Mouse (Mus musculus): ENCODE results near the gene Vmn2r120. TPM values are rescaled to one million over a fixed set of nuclear protein-coding genes. Genes with fewer than 3 reads are reported as not detected.
"Not testable (repeated sequence)": the region's sequence is repeated elsewhere in the genome, so short reads cannot be mapped to it uniquely, and the experiment has no call there.

The Vmn2r120 gene
- not detected in 2 replicates for polyA plus RNA-seq (2015; fragmentation: Nextera tagmentation; extraction: Ambion mirVana)

- 89% methylated on average over 1 of the region's 1 CpGs for WGBS
Observed at GRCm38 (mm10) chr17:57545405-57545804, at the start of gene Vmn2r120. TSS of gene Vmn2r120 (minus strand) at chr17:57545505.

DNA sequence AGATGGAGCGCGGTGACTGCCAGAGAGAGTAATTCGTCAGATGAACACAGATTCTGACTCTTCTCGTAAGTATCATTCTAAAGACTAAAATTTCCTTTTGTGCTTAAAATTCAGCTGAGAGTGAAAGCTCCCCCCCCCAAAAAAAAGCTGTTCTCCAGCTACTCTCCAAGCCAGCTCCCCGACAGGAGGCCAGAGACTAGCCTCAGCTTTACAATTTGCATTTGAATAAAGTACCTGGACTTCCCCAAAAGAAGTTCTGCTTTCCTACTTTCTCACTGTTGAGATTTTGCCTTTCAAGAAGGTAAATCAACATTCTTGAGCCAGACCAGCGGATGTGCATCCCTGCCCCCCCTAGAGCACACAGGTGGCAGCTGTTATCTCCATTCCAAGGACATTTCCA is 42.0 kb upstream of the Vmn2r120 start:
- not testable (repeated sequence) for H3K9ac ChIP-seq; H3K4me3 ChIP-seq; H3K36me3 ChIP-seq; H3K27me3 ChIP-seq; ATAC-seq (ENCODE audit: low FRiP score); H3K9me3 ChIP-seq; H3K4me1 ChIP-seq (replicated peaks); H3K27ac ChIP-seq; H3K4me2 ChIP-seq
- WGBS, result 84% methylated on average over 6 of the region's 6 CpGs

More at GRCm38 (mm10) chr17:57545405-57545804, at the start of gene Vmn2r120:
- no peak within 1 kb of the TSS for H3K4me2 ChIP-seq
- H3K9ac ChIP-seq, result no peak within 1 kb of the TSS
- H3K27ac ChIP-seq, result no peak within 1 kb of the TSS
- H3K9me3 ChIP-seq, result no peaks in the 10 kb centered on the region
- no peaks in the 10 kb centered on the region for H3K36me3 ChIP-seq
- no peak for ATAC-seq (ENCODE audit: low FRiP score)
- no peaks in the 10 kb centered on the region for H3K4me1 ChIP-seq (replicated peaks)
- H3K27me3 ChIP-seq, result no peaks in the 10 kb centered on the region
- no peak within 1 kb of the TSS for H3K4me3 ChIP-seq

- no peak overlapping the region for H3K4me3 ChIP-seq
- H3K4me2 ChIP-seq, result no peak overlapping the region
- no peak overlapping the region for H3K27ac ChIP-seq
- 76% methylated on average over 16 of the region's 16 CpGs for WGBS
- ATAC-seq (ENCODE audit: low FRiP score), result no peak
- H3K9ac ChIP-seq, result no peak overlapping the region
- H3K36me3 ChIP-seq, result no peaks in the 10 kb centered on the region
- H3K4me1 ChIP-seq (replicated peaks), result no peaks in the 10 kb centered on the region
- H3K9me3 ChIP-seq, result no peaks in the 10 kb centered on the region
- H3K27me3 ChIP-seq, result no peaks in the 10 kb centered on the region
Observed at GRCm38 (mm10) chr17:57574075-57574705, 28.9 kb upstream of the Vmn2r120 start.

Other genes starting within 250 kb of the Vmn2r120 start
- 4.7 and 6.9 TPM in 2 replicates for gene Adgre1, start 186.8 kb downstream of the Vmn2r120 start, polyA plus RNA-seq (2015; fragmentation: Nextera tagmentation; extraction: Ambion mirVana)
- gene Gm21834, start 196.7 kb upstream of the Vmn2r120 start, polyA plus RNA-seq (2015; fragmentation: Nextera tagmentation; extraction: Ambion mirVana), result not detected in 2 replicates
- 1.3 and 1.4 TPM in 2 replicates for gene Cntnap5c, start 224.1 kb upstream of the Vmn2r120 start, polyA plus RNA-seq (2015; fragmentation: Nextera tagmentation; extraction: Ambion mirVana)